In the genomic region with DNA sequence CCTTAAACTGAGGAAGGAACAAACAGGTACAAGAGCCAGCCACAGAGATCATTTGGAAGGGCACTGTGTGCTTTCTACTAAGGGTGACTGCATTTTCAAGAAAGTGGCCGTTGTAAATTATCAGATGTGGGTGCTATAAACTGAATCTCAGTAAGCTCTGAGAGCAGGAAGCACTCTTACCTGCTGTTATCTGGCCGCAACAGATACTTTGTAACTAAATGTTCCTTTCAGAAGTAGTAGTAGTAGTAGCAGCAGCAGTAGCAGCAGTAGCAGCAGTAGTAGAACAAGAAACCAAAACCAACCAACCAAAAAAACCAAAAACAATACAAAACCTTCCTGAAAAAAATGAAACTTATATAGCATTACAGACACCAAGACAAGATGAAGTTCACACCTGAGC, we compare ENCODE assay signal across 21 mouse cellular contexts. TPM values are rescaled to one million over a fixed set of nuclear protein-coding genes. Genes with fewer than 3 reads are reported as not detected.
DNase-seq lines count a peak whose midpoint lies in the region; ATAC-seq and TF ChIP-seq lines count a peak whose summit lies in the region.
"Had no signal": no experiment of that assay in that cellular context is flagged by ENCODE, and none has a peak within 500 bp of the region (broad histone marks: within the 10 kb centered on the region; RNA-seq: fewer than 3 reads in every experiment).

No protein-coding gene starts in this region.

- H3K9me3 ChIP-seq in liver, postnatal 0 days (ENCODE audit: low read length) = no peaks in the 10 kb centered on the region
- no peaks in the 10 kb centered on the region for H3K9me3 ChIP-seq in MEL (replicated peaks; ENCODE audit: insufficient read depth, low read length)
- H3K9me3 ChIP-seq in limb, embryonic 10.5 days (replicated peaks) = no peaks in the 10 kb centered on the region
- H3K9me3 ChIP-seq: embryonic facial prominence, embryonic 10.5 days; embryonic facial prominence, embryonic 12.5 days; forebrain, embryonic 13.5 days; forebrain, embryonic 15.5 days had no signal

- no peak for TF ChIP-seq CTCF in liver, postnatal 0 days (IDR thresholded peaks at IDR 0.05; ENCODE audit: low read depth)
- no peak for TF ChIP-seq CTCF in MEL (IDR thresholded peaks at IDR 0.05 in 2 of 3, conservative IDR thresholded peaks at IDR 0.05 in 1 of 3; ENCODE audit: control insufficient read depth in 1 of 3, insufficient read depth in 1 of 3, low read depth in 2 of 3, low read length in 3 of 3, poor library complexity in 1 of 3, severe bottlenecking in 1 of 3)
- no peak for TF ChIP-seq CTCF in small intestine, adult 2 months (IDR thresholded peaks at IDR 0.05; ENCODE audit: extremely low read depth, insufficient read length, insufficient replicate concordance, low read depth, low read length)

- H3K9ac ChIP-seq in liver, postnatal 0 days (replicated peaks) = no peak overlapping the region
- peak overlapping the region; percentile 5; the same call in 1 of the 2 replicates for H3K9ac ChIP-seq in MEL (ENCODE audit: control insufficient read depth, low read depth, low read length, poor library complexity, severe bottlenecking)
- H3K9ac ChIP-seq: embryonic facial prominence, embryonic 12.5 days; forebrain, embryonic 13.5 days; forebrain, embryonic 15.5 days had no signal

- peak; percentile 76; the same call in 1 of the 2 replicates for TF ChIP-seq EP300 in liver, postnatal 0 days (IDR thresholded peaks at IDR 0.05; ENCODE audit: low read depth)
- TF ChIP-seq EP300 in MEL (IDR thresholded peaks at IDR 0.05; ENCODE audit: low read depth in 1 of 2, low read length in 2 of 2) = peak; percentile 99

- 0 out of 2 replicates have a peak, but pooled peaks cover 2% of the 10 kb centered on the region for H3K4me1 ChIP-seq in liver, postnatal 0 days (ENCODE audit: insufficient read depth)
- peaks cover 33 to 41% of the 10 kb centered on the region in 2 experiments for H3K4me1 ChIP-seq in MEL (ENCODE audit: control insufficient read depth in 1 of 2, insufficient read depth in 2 of 2, low read length in 2 of 2)
- H3K4me1 ChIP-seq in small intestine, adult 2 months (ENCODE audit: control insufficient read depth, insufficient read depth, insufficient read length, low read length) = peaks cover 14% of the 10 kb centered on the region; the same call in 1 of the 2 replicates
- peaks cover 34% of the 10 kb centered on the region for H3K4me1 ChIP-seq in limb, embryonic 10.5 days

- no peaks in the 10 kb centered on the region for H3K27me3 ChIP-seq in liver, postnatal 0 days (ENCODE audit: insufficient read depth, low read length)
- H3K27me3 ChIP-seq in MEL (ENCODE audit: control insufficient read depth in 1 of 2, insufficient read depth in 2 of 2, low read length in 2 of 2) = no peaks in the 10 kb centered on the region
- no peaks in the 10 kb centered on the region for H3K27me3 ChIP-seq in small intestine, adult 2 months (ENCODE audit: control insufficient read depth, insufficient read depth, low read length)
- no peaks in the 10 kb centered on the region for H3K27me3 ChIP-seq in limb, embryonic 10.5 days (ENCODE audit: low read depth, poor library complexity, severe bottlenecking)
- H3K27me3 ChIP-seq: embryonic facial prominence, embryonic 12.5 days; forebrain, embryonic 13.5 days; forebrain, embryonic 15.5 days; Patski had no signal

- no peak for DNase-seq in liver, postnatal 0 days
- DNase-seq in liver (no peak), MEL (ENCODE audit: low read depth, low spot score) (peak; percentile 81)
- DNase-seq in induced T-regulatory cell, adult 2 months (ENCODE audit: low read depth) = peak; percentile 28
- DNase-seq in urinary bladder, postnatal 25 days (ENCODE audit: low spot score) = no peak
- DNase-seq in limb, embryonic 10.5 days (ENCODE audit: low spot score) = no peak
- DNase-seq: adrenal gland, adult 8-10 months; adrenal gland, postnatal 14 days; adrenal gland, postnatal 36 days; cerebellum, adult 11-12 months; cerebellum, adult 2 months; cerebellum, adult 9-10 months; cerebellum, postnatal 10 days; cerebellum, postnatal 25 days had no signal

- no peak overlapping the region for H3K4me3 ChIP-seq in liver, postnatal 0 days (ENCODE audit: low read depth, low read length)
- peak overlapping the region in 1 of 2 experiments; percentile 28; a peak in 2 of 4 replicates for H3K4me3 ChIP-seq in MEL (ENCODE audit: control insufficient read depth in 1 of 2, insufficient read depth in 1 of 2, low read depth in 2 of 2, low read length in 2 of 2)
- H3K4me3 ChIP-seq in small intestine, adult 2 months (ENCODE audit: low read depth, low read length) = no peak overlapping the region
- no peak overlapping the region for H3K4me3 ChIP-seq in limb, embryonic 10.5 days
- H3K4me3 ChIP-seq: embryonic facial prominence, embryonic 10.5 days; embryonic facial prominence, embryonic 12.5 days; forebrain, embryonic 13.5 days; forebrain, embryonic 15.5 days had no signal

- 56% methylated on average over 2 of the region's 2 CpGs for WGBS in liver, postnatal 0 days (ENCODE audit: insufficient replicate concordance)
- 37% methylated on average over 2 of the region's 2 CpGs for WGBS in small intestine, adult 2 months
- WGBS in limb, embryonic 10.5 days = 76% methylated on average over 2 of the region's 2 CpGs

- no peaks in the 10 kb centered on the region for H3K36me3 ChIP-seq in liver, postnatal 0 days (replicated peaks; ENCODE audit: insufficient read depth, low read length)
- H3K36me3 ChIP-seq in MEL (ENCODE audit: control insufficient read depth in 1 of 2, insufficient read depth in 2 of 2, low read length in 2 of 2) = peaks cover 0 to 42% of the 10 kb centered on the region in 2 experiments; a peak in 2 of 4 replicates
- H3K36me3 ChIP-seq in small intestine, adult 2 months (ENCODE audit: control insufficient read depth, insufficient read depth, low read length) = no peaks in the 10 kb centered on the region
- H3K36me3 ChIP-seq in limb, embryonic 10.5 days = 0 out of 2 replicates have a peak, but pooled peaks cover 6% of the 10 kb centered on the region

- H3K79me2 ChIP-seq in MEL (ENCODE audit: control insufficient read depth, insufficient read depth, low read length, poor library complexity) = no peaks in the 10 kb centered on the region

- ATAC-seq in liver, postnatal 0 days = no peak
- ATAC-seq: activated CD4-positive, CD25-positive, alpha-beta regulatory T cell, adult 4 months; forebrain, embryonic 13.5 days; forebrain, embryonic 15.5 days; Patski had no signal

- no peak overlapping the region for H3K27ac ChIP-seq in liver, postnatal 0 days (ENCODE audit: low read depth)
- peak overlapping the region; percentile 82 for H3K27ac ChIP-seq in MEL (ENCODE audit: control insufficient read depth, low read depth, low read length)
- peak overlapping the region; percentile 39 for H3K27ac ChIP-seq in small intestine, adult 2 months (ENCODE audit: insufficient read depth, low read depth, low read length)
- no peak overlapping the region for H3K27ac ChIP-seq in limb, embryonic 10.5 days
- H3K27ac ChIP-seq: forebrain, embryonic 13.5 days; forebrain, embryonic 15.5 days had no signal

- no peak for TF ChIP-seq RAD21 in MEL (IDR thresholded peaks at IDR 0.05; ENCODE audit: low read depth, low read length)

- TF ChIP-seq POLR2A in MEL (IDR thresholded peaks at IDR 0.05; ENCODE audit: control insufficient read depth in 1 of 2, insufficient read depth in 1 of 2, low read depth in 1 of 2, low read length in 2 of 2, poor library complexity in 1 of 2) = no peak
- no peak for TF ChIP-seq POLR2A in small intestine, adult 2 months (IDR thresholded peaks at IDR 0.05; ENCODE audit: low read depth, low read length)

- no peak overlapping the region for H3K4me2 ChIP-seq in liver, postnatal 0 days (ENCODE audit: low read depth, low read length)
- H3K4me2 ChIP-seq: embryonic facial prominence, embryonic 12.5 days; forebrain, embryonic 13.5 days; forebrain, embryonic 15.5 days had no signal

TF ChIP-seq in MEL, 35 proteins besides CTCF, POLR2A, EP300 and RAD21 (continues in another document):
- TF ChIP-seq USF2 (IDR thresholded peaks at IDR 0.05; ENCODE audit: borderline replicate concordance in 1 of 2, insufficient read depth in 1 of 2, low read depth in 1 of 2, low read length in 2 of 2) (no peak), ETS1 (IDR thresholded peaks at IDR 0.05; ENCODE audit: low read depth, low read length) (peak; percentile 96), MAZ (IDR thresholded peaks at IDR 0.05; ENCODE audit: low read depth, low read length) (peak; percentile 81; the same call in 1 of the 2 replicates), MYC (IDR thresholded peaks at IDR 0.05; ENCODE audit: low read depth, low read length) (peak; percentile 74; the same call in 1 of the 2 replicates), TCF12 (IDR thresholded peaks at IDR 0.05; ENCODE audit: low read depth, low read length) (peak; percentile 98), ZNF384 (IDR thresholded peaks at IDR 0.05; ENCODE audit: low read depth, low read length) (peak; percentile 73), POLR2AphosphoS5 (IDR thresholded peaks at IDR 0.05; ENCODE audit: borderline replicate concordance, low read depth, low read length) (no peak), RCOR1 (IDR thresholded peaks at IDR 0.05; ENCODE audit: low read depth, low read length) (peak; percentile 100), ZMIZ1 (IDR thresholded peaks at IDR 0.05; ENCODE audit: low read depth, low read length) (no peak; the same call in 1 of the 2 replicates)

RNA-seq across cellular contexts. Expression of gene Tmem97, which starts 45.2 kb away (rescaled TPM):
- 79.2 and 81.5 TPM in 2 replicates for polyA plus RNA-seq in liver, postnatal 0 days (2015; fragmentation: Nextera tagmentation; extraction: Ambion mirVana)
- 204 and 207 TPM in 2 replicates for total RNA-seq in MEL (2012; rRNA removed)
- polyA plus RNA-seq in MEL (2012; ENCODE audit: insufficient read depth in 1 of 2, insufficient read length in 2 of 2, low read depth in 1 of 2, low replicate concordance in 2 of 2, missing spikeins in 1 of 2) = 100 to 1,000 TPM; 166 to 215 TPM
- 32.4 and 47.0 TPM in 2 replicates for polyA plus RNA-seq in small intestine, adult 2 months (2012; rRNA removed)
- polyA plus RNA-seq in limb, embryonic 10.5 days (2016; fragmentation: Nextera tagmentation; extraction: Ambion mirVana) = 87.7 and 104 TPM in 2 replicates

RNA-seq across cellular contexts. Expression of gene Ift20, which starts 59.6 kb away (rescaled TPM):
- 82.3 and 85.1 TPM in 2 replicates for polyA plus RNA-seq in liver, postnatal 0 days (2015; fragmentation: Nextera tagmentation; extraction: Ambion mirVana)
- total RNA-seq in MEL (2012; rRNA removed) = 153 and 196 TPM in 2 replicates
- polyA plus RNA-seq in MEL (2012; ENCODE audit: insufficient read depth in 1 of 2, insufficient read length in 2 of 2, low read depth in 1 of 2, low replicate concordance in 2 of 2, missing spikeins in 1 of 2) = 100 to 1,000 TPM in 1 of 2 experiments, not detected in 1; 128 TPM
- polyA plus RNA-seq in small intestine, adult 2 months (2012; rRNA removed) = 114 and 137 TPM in 2 replicates
- 85.7 and 97.9 TPM in 2 replicates for polyA plus RNA-seq in limb, embryonic 10.5 days (2016; fragmentation: Nextera tagmentation; extraction: Ambion mirVana)

RNA-seq across cellular contexts. Expression of gene Tnfaip1, which starts 59.6 kb away (rescaled TPM):
- 12.9 and 13.1 TPM in 2 replicates for polyA plus RNA-seq in liver, postnatal 0 days (2015; fragmentation: Nextera tagmentation; extraction: Ambion mirVana)
- total RNA-seq in MEL (2012; rRNA removed) = 3.9 and 4.7 TPM in 2 replicates
- 1 to 10 TPM in 1 of 2 experiments, not detected in 1; 7.4 TPM for polyA plus RNA-seq in MEL (2012; ENCODE audit: insufficient read depth in 1 of 2, insufficient read length in 2 of 2, low read depth in 1 of 2, low replicate concordance in 2 of 2, missing spikeins in 1 of 2)
- polyA plus RNA-seq in small intestine, adult 2 months (2012; rRNA removed) = 31.3 and 64.5 TPM in 2 replicates
- 92.4 and 94.1 TPM in 2 replicates for polyA plus RNA-seq in limb, embryonic 10.5 days (2016; fragmentation: Nextera tagmentation; extraction: Ambion mirVana)

Comparison
In these comparisons a context has a peak if more than half of its experiments do, and no peak if none do; other contexts are left out.
1. DNase-seq: peak in MEL (single experiment) and induced T-regulatory cell, adult 2 months (single experiment); none in liver, postnatal 0 days (single experiment), liver (single experiment), urinary bladder, postnatal 25 days (single experiment) and limb, embryonic 10.5 days (single experiment).
2. H3K27ac ChIP-seq: peak in MEL (single experiment) and small intestine, adult 2 months (single experiment); none in liver, postnatal 0 days (single experiment) and limb, embryonic 10.5 days (single experiment).